Mouse (Mus musculus): ENCODE measurements around the gene Ccdc36. TPM values are rescaled to one million over a fixed set of nuclear protein-coding genes. Genes with fewer than 3 reads are reported as not detected.

The Ccdc36 gene
- total RNA-seq, 2 experiments from 2014 or later = 0.49 to 0.54 TPM

DNA sequence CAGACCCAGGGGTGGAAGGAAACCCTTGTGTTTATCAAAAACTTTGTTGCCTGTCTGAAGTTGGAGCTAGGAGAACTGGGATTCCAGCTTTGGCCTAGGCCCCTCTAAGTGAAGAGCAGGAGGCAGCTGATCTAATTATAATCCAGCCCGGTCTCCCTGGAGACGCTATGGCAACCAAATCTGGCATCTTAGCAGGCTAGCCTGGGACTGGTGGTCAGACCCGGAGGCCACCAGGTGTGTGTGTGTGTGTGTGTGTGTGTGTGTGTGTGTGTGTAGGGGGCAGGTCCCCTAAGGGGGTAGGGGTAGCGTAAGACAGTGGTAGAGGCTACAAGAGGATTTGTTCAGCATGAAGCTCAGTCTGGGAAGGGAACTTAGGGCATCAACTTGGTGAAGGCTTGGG, 21.6 kb upstream of the Ccdc36 start:
- ATAC-seq (replicated peaks; ENCODE audit: poor library complexity) = no peak

DNA sequence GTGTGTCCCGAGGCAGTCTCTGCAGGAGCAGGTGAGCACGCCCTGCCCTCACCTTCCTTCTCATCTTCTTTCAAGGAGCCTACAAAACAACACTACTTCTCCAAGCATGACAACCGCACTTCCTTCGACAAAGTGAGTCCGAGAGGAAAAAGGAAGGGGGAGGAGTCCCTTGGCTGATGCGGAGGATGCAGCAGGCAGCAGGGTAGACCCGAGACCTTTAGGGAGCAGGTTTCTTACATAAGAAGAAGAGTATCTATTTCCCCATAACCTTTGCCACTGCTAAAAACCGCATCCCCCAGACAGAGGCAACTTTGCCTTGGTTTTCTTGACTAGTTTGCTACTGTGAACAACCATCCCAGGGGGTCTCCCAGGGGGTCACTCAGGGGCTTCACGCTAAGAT, 16.8 kb upstream of the Ccdc36 start:
- ATAC-seq (replicated peaks; ENCODE audit: poor library complexity) = peak; percentile 57

GRCm38 (mm10) chr9:108441236-108441919, 13.1 kb upstream of the Ccdc36 start:
- ATAC-seq (replicated peaks; ENCODE audit: poor library complexity) = no peak

DNA sequence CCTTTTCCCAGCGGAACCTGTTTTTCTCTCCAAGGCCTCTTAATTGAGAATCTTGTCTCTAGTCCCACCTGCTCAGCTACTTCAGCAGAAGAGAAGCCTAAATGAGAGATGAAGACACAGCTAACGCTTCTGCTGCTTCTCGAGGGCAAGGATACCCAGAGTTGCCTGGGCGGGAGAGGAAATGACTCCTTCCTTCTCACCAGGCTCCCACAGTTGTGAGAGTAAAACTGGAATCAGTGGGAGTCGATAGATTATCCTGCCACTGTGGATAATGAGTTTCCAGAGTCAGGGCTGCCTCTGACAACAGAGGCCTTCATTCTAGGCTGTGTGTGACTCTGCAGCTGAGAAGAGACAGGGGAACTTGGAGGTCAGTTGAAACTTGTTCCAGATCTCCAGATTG, 12.2 kb upstream of the Ccdc36 start:
- no peak for ATAC-seq (replicated peaks; ENCODE audit: poor library complexity)

DNA sequence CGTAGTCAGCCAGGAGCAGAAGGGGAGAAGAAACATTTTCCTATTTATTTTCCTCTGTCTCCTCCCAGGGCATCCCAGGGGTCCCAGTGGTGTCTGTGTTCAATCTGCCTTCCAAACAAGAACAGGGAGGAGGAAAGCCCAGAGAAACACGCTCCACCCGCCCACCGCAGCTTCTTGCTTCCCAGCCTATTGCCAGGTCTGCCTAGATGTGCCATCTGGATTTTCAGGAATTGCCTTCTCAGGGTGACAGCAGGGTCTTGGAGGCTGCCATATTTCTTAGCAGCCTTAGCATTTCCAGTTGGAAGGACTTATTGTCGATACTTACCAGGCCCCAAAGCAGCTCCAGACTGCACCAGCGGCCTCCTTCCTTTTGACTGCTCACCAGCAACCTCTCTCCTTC, 10.9 kb upstream of the Ccdc36 start:
- no peak for ATAC-seq (replicated peaks; ENCODE audit: poor library complexity)

DNA sequence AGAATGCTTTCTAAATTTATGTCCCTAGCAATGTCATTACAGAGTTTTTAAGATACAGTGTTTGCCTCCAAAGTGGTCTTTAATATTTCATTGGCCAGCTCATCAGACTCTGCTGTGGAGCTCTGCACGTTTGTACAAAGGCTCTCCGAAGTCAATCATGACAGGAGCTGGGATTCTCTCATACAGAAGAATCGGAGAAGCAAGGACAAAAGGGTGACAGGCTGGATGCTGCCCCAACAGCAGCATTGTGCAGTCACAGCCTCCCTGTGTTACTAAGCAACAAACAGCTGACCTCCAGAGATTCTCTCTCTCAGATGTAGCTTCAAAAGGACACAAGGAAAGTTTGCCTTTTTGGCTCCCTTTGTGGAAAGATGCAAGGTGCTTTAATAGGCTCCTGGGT, 7.9 kb upstream of the Ccdc36 start, which contains the start of gene BC048562:
Gene BC048562, plus strand, starts transcription at position 301 of the 400 bp plus-strand sequence.
- no peak for ATAC-seq (replicated peaks; ENCODE audit: poor library complexity)

- ATAC-seq (replicated peaks; ENCODE audit: poor library complexity) = peak; percentile 83
Measured at GRCm38 (mm10) chr9:108431431-108432067, 3.3 kb upstream of the Ccdc36 start.

GRCm38 (mm10) chr9:108412221-108412620, 16.1 kb downstream of the Ccdc36 start:
- ATAC-seq (replicated peaks; ENCODE audit: poor library complexity) = peak; percentile 73

DNA sequence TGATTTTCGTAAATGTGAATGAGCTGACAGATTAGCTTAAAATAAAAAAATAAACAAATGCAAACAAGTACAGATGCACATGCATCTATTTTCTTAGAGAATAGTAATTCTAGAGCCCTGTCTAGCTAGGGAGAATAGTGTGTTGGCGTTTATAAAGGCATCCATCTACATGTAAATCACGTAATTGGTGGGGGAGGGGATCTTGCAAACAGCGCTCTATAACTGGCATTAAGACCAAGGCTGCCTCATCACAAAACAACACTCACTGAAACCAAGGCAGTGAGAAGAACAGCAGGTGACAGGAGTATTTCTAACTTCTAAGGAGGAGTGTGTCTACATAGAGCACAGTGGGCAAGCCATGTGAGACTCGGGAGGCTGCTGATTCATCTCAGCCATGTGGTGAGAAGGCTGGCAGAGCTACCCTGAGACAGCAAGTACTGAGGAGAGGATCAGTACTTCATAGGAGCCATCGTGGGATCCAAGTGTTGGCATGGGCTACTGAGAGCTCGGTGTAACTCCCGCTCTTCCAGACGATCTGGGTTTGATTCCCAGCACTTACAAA, 16.8 kb downstream of the Ccdc36 start:
- ATAC-seq (replicated peaks; ENCODE audit: poor library complexity) = no peak

DNA sequence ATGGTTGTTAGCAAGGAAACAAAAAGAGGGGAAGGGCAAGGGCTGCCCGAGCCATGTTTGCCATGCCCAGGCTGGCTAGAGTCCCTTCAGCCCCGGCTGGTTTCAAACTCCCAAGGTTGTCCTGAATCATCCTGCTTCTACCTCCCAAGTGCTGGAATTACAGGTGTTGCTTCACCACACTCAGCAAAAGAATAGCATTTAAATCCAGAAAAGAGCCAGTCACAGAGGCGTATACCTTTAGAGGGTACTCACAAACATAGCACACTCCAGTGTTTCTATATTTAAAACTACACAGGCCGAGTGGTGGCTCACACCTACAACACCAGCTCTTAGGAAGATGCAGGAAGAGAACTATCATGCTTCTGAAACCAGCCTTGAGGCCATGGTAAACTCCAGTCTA, 18.7 kb downstream of the Ccdc36 start:
- ATAC-seq (replicated peaks; ENCODE audit: poor library complexity) = no peak

- peak; percentile 78 for ATAC-seq (replicated peaks; ENCODE audit: poor library complexity)
Measured at GRCm38 (mm10) chr9:108404451-108404850, 23.8 kb downstream of the Ccdc36 start.

DNA sequence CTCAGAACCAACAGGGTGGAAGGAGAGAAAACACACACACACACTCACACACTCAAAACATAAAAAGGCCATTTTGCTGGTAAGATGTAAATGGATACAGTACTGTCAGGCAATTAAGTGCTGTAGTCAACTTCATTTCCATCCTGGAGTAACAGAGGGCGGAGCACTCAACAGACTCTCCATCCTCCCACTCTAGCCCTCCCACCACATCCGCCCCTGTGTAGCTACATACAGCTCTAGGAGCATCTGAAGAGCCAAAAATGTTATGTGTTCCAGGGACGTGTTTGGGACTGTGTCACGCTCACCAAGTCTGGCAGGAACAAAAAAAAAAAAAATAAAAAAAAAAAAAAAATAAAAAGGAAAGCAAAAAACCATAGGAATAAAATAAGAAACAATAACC, 25.2 kb downstream of the Ccdc36 start:
- ATAC-seq (replicated peaks; ENCODE audit: poor library complexity) = no peak

- ATAC-seq (replicated peaks; ENCODE audit: poor library complexity) = no peak
Measured at GRCm38 (mm10) chr9:108401186-108401960, 26.9 kb downstream of the Ccdc36 start.

DNA sequence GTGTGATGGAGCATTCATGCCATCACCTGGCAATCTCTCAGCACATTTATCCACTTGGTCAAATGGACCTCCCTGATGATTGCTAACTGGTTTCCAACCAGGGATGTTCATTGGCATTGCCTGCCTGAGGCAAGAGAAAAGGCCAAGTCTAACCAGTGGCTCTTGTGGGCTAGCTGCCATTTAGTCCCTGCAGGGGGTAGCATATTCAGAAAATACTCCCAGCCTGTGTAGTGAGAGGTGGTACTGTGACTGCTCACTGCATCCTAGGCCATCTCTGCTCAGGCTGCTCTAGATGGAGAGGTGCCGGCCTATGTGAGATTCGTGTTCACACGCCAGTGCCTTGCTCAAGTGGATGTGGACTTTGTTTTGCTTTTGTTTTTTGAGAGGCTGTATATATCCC, 30.0 kb downstream of the Ccdc36 start:
- no peak for ATAC-seq (replicated peaks; ENCODE audit: poor library complexity)

- ATAC-seq (replicated peaks; ENCODE audit: poor library complexity) = no peak
Measured at GRCm38 (mm10) chr9:108395427-108395826, 32.9 kb downstream of the Ccdc36 start.

GRCm38 (mm10) chr9:108394191-108394590, 34.1 kb downstream of the Ccdc36 start:
- ATAC-seq (replicated peaks; ENCODE audit: poor library complexity) = no peak

DNA sequence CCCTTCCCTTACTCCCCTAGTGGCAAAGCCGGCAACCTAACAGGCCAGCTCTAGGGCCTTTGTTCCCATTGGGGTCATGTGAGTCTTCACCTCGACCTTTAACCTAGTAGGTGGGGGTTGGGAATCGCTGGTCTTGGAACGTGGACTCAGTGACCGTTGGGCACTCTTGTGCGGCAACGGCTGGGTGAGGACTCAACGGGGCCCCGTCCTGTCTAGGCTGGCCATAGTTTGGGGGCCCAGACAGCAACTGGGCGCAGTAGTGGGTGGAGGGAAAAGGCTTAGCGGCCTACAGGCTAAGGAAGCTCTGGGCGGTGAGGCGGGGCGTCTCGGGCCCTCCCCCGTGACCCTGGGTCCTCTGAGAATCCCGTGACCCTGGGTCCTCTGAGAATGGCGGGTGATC, 35.6 kb downstream of the Ccdc36 start, which contains the start of gene 1700102P08Rik:
Gene 1700102P08Rik, plus strand, starts transcription at position 130 of the 400 bp plus-strand sequence.
- no peak for ATAC-seq (replicated peaks; ENCODE audit: poor library complexity)

DNA sequence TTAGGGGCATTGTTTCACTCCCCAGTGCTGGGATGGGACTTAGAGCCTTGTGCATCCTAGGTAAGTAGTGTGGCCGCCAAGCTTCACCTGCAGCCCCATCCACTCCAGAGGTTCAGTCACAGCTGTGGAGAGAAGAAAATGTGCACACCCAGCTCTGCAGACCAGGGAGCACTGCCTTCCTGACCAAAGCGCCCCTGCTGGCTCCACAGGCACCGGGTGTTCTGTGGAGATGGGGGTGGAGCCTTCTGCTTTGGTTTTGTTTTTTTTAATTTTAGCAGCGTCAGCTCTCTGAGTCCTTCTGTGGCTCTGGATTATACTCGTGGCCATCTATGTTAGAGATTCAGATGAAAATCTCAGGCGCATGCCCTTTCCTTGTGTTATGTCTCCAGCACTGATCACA, 39.1 kb downstream of the Ccdc36 start:
- no peak for ATAC-seq (replicated peaks; ENCODE audit: poor library complexity)

- no peak for ATAC-seq (replicated peaks; ENCODE audit: poor library complexity)
Measured at GRCm38 (mm10) chr9:108388601-108389000, 39.7 kb downstream of the Ccdc36 start.

GRCm38 (mm10) chr9:108386816-108387215, 41.5 kb downstream of the Ccdc36 start:
- ATAC-seq (replicated peaks; ENCODE audit: poor library complexity) = no peak

DNA sequence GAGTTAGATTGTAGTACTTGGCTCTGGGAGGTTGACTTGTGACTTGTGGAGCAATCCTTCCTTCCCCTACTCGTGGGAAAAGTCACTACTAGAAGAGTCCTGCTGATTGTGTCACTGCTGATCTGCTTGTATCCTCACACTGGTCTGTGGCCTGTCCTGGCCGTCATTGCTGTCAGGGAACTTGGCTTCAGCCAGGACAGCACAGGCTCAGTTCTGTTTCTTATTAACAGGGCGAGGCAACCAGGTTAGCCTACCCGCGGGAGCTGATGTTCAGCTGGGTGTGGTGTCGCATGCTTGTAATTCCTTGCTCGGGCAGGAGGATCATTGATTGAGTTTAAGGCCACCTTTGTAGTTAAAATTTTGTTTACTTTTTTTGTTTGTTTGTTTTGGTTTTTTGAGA, 43.3 kb downstream of the Ccdc36 start:
- no peak for ATAC-seq (replicated peaks; ENCODE audit: poor library complexity)

Measured in megakaryocyte progenitor cell, adult 5-6 weeks (primary cell).